Mouse (Mus musculus) heart, embryonic 13.5 days (tissue): ENCODE data around the gene Tom1l2. TPM values are rescaled to one million over a fixed set of nuclear protein-coding genes. Genes with fewer than 3 reads are reported as not detected.

Experiments used
- ATAC-seq: fragments of 200-750 bp; cut with Nextera tagmentation; 2 replicates; pipeline ENCODE4 v1.8.0; 2017; ENCODE audit warnings: moderate TSS enrichment; ENCODE audit not compliant: insufficient number of reproducible peaks, low FRiP score, low TSS enrichment; ENCODE audit errors: extremely low read depth
- H3K27ac ChIP-seq: fragments of 300-500 bp; sonication (generic); replicated peaks from 2 replicates; pipeline ENCODE4 v1.5.1; 2015; ENCODE audit warnings: moderate library complexity, mild to moderate bottlenecking, inconsistent platforms
- H3K27me3 ChIP-seq: fragments of 300-500 bp; sonication (generic); replicated peaks from 2 replicates; pipeline ENCODE4 v1.6.1; 2015; ENCODE audit warnings: mild to moderate bottlenecking, inconsistent platforms
- H3K36me3 ChIP-seq: fragments of 300-500 bp; sonication (generic); 2 replicates; pipeline ENCODE4 v1.6.1; 2015; ENCODE audit warnings: mild to moderate bottlenecking, inconsistent platforms
- H3K4me1 ChIP-seq: fragments of 300-500 bp; sonication (generic); 2 replicates; pipeline ENCODE4 v1.6.1; 2015; ENCODE audit warnings: inconsistent platforms
- H3K4me2 ChIP-seq: fragments of 300-500 bp; sonication (generic); 2 replicates; pipeline ENCODE4 v1.6.1; 2015; ENCODE audit warnings: inconsistent platforms, mild to moderate bottlenecking, moderate library complexity
- H3K4me3 ChIP-seq: fragments of 300-500 bp; sonication (generic); 2 replicates; pipeline ENCODE4 v1.5.1; 2015; ENCODE audit warnings: moderate library complexity, mild to moderate bottlenecking, inconsistent platforms
- H3K9ac ChIP-seq: fragments of 300-500 bp; sonication (generic); 2 replicates; pipeline ENCODE4 v1.6.1; 2015; ENCODE audit warnings: inconsistent platforms, mild to moderate bottlenecking, moderate library complexity
- H3K9me3 ChIP-seq: fragments of 300-500 bp; sonication (generic); 2 replicates; pipeline ENCODE4 v1.6.1; 2016; ENCODE audit warnings: inconsistent platforms
- WGBS: fragments of 180-500 bp; shearing (Covaris S2); methylation state at CpG from one replicate; pipeline ENCODE4 v1.1.7; 2015; ENCODE audit warnings: mixed read lengths; 5-methylcytosine and 5-hydroxymethylcytosine counted together
- polyA plus RNA-seq: library from polyadenylated mRNA; unstranded; fragments of >200 nt; fragmentation: Nextera tagmentation; extraction: Ambion mirVana; gene quantifications from 2 replicates; pipeline ENCODE4 v1.2.1, GENCODE M21; 2015

The Tom1l2 gene
- polyA plus RNA-seq, 1 experiment from 2014 or later: 28.7 TPM

DNA sequence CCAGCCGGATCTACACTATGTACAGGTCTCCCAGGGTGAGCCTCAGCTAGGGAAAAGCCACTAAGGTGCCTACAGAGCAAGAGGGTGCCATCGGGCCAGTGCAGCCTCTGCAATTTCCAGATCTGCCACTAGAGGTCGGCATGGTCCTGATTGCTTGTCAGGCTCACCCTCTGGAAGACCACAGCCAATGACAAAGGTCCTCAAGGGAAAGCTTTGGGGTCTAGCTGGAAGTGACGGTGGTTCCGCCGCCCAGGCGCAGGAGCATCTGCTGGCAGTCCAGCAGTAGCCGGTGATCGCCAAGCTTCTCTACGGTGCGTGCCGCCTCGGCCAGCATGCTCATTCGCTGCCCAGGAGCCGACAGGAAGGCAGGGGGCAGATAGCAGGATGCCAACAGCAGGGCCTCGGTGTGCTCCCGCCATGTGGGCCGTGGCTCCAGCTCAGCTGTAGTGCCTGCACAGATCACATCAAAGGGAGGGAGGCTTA lies 153.0 kb downstream of the Tom1l2 start:
- Histone ChIP-seq H3K4me3 (no peak overlapping the region), H3K4me2 (no peak overlapping the region), H3K9me3 (peaks cover 4% of the 10 kb centered on the region; the same call in 1 of the 2 replicates), H3K4me1 (peaks cover 20% of the 10 kb centered on the region), H3K27ac (peak overlapping the region; percentile 36; the same call in 1 of the 2 replicates), H3K36me3 (peaks cover 99% of the 10 kb centered on the region), H3K27me3 (no peaks in the 10 kb centered on the region), H3K9ac (peak overlapping the region; percentile 55)
- peak; percentile 18; the same call in 1 of the 2 replicates for ATAC-seq
- WGBS: 13% methylated on average over 18 of the region's 18 CpGs

DNA sequence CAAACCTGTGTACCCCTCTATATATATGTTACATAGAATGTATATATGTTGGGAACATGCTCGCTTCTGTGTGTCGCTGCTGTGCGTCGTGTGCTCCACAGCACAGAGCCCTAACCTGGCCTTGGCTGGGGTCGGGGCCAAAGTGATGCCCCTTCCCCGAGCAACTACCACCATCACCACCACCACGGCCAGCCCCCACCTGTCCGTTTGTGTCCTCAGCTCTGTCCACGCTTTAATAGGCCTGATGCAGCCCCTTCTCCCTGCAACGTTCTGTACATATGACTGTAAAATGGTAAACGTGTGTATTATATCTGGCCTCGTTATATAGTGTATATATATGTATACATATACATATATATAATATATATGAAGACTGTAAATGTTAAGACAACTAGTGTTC lies 154.1 kb downstream of the Tom1l2 start:
- H3K4me2 ChIP-seq: no peak overlapping the region
- H3K9me3 ChIP-seq: peaks cover 7% of the 10 kb centered on the region; the same call in 1 of the 2 replicates
- H3K4me1 ChIP-seq: peaks cover 21% of the 10 kb centered on the region
- H3K36me3 ChIP-seq: peaks cover 99% of the 10 kb centered on the region
- WGBS: 86% methylated on average over 12 of the region's 12 CpGs
- no peak overlapping the region for H3K27ac ChIP-seq
- no peak overlapping the region for H3K4me3 ChIP-seq
- no peaks in the 10 kb centered on the region for H3K27me3 ChIP-seq
- no peak overlapping the region for H3K9ac ChIP-seq
- ATAC-seq: no peak

DNA sequence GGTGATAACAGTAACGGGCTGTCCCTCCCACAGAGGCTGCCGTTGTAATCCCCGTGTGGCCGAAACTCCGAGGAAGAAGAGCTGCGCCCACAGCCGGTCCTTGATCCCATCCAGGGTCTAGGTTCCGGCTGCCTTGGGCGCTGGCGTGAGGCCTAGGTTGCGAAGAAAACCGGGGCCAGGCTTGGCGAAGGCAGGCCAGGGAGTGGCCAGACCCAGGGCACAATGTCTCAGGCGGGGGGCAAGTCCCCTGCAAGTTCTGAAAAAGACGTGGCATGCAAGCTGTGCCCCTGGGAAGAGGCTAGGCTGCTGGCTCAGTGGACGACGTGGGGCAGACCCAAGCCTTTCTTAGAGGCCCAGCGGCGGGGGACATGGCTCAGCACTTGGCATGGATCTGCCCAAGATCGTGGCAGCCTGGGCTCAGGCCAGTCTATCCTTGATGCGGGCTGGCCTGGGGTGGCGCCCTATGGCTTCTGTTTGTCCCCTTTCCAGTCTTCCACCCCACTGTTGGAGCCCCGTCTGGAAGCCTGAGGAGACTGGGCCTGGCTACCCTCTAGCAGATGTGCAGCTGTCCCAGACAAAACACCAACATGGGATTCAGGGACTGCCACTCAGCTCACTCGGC lies 154.6 kb downstream of the Tom1l2 start:
- no peaks in the 10 kb centered on the region for H3K27me3 ChIP-seq
- peaks cover 7% of the 10 kb centered on the region; the same call in 1 of the 2 replicates for H3K9me3 ChIP-seq
- H3K4me1 ChIP-seq: peaks cover 26% of the 10 kb centered on the region
- H3K36me3 ChIP-seq: peaks cover 99% of the 10 kb centered on the region
- WGBS: 77% methylated on average over 24 of the region's 24 CpGs
- no peak overlapping the region for H3K4me2 ChIP-seq
- no peak overlapping the region for H3K4me3 ChIP-seq
- H3K9ac ChIP-seq: no peak overlapping the region
- no peak for ATAC-seq
- H3K27ac ChIP-seq: 0 out of 2 replicates have a peak overlapping the region, but pooled peaks have one; percentile 14

DNA sequence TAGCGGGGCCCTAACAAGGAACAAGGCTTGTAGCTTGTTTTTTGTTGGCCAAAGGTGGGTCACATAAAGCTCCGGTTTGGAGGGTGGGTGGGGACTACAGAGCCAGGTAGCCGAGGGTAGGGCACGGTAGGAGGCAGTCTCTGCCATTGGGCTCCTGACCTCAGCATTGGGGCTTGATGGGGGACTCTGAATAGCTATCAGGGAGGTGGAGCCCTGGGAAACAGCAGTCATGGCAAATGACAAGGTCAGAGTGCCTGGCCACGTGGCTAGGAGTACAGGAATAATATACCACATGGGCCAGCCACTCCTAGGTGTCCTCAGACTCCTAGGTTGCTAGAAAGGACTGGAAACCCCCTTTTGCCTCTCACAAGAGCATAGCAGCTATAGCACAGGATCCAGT lies 156.4 kb downstream of the Tom1l2 start:
- Histone ChIP-seq H3K4me2 (no peak overlapping the region), H3K36me3 (peaks cover 99% of the 10 kb centered on the region), H3K27me3 (no peaks in the 10 kb centered on the region), H3K27ac (0 out of 2 replicates have a peak overlapping the region, but pooled peaks have one; percentile 3), H3K9me3 (peaks cover 7% of the 10 kb centered on the region; the same call in 1 of the 2 replicates), H3K4me1 (peaks cover 41% of the 10 kb centered on the region), H3K9ac (no peak overlapping the region), H3K4me3 (no peak overlapping the region)
- ATAC-seq: no peak
- 81% methylated on average over 5 of the region's 5 CpGs for WGBS

DNA sequence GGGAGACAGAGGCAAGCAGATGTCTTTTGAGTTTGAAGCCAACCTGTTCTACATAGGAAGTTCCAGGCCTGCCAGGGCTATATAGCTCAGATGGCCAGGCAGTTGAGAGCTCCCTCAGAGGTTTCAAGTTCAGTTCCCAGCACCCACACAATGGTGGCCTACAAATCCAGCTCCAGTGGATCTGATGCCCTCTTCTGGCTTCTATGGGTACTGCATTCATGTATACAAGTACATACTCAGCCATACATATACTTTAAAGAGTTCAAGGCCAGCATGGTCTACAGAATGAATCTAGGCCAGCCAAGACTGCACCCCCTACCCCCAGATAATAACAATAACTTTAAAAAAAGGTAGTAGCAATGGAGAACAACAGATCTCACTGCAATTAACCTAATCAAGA lies 157.6 kb downstream of the Tom1l2 start:
- H3K27ac ChIP-seq: no peak overlapping the region
- ATAC-seq: no peak
- no peak overlapping the region for H3K4me3 ChIP-seq
- H3K4me1 ChIP-seq: peaks cover 49% of the 10 kb centered on the region
- no peak overlapping the region for H3K4me2 ChIP-seq
- peaks cover 7% of the 10 kb centered on the region; the same call in 1 of the 2 replicates for H3K9me3 ChIP-seq
- H3K36me3 ChIP-seq: peaks cover 99% of the 10 kb centered on the region
- no peaks in the 10 kb centered on the region for H3K27me3 ChIP-seq
- H3K9ac ChIP-seq: no peak overlapping the region

DNA sequence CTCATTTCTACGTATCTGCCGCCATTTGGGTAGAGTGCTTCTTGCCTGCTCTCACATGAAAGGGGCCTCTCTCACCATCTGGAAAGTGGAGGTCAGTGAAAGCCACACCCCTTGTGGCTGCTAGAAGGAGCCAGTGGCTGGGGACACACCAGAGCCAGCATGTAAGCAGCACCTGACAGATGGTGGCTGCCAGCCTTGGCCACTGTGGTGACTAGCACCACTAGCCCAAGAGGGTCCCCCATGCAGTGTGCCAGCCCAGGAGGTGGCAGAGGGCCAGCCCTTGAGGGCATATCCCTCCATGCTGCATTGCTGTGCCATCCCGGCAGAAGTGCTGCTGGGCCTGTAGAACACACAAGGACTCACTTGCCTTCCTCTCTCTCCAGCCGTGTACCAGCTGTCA lies 159.1 kb downstream of the Tom1l2 start:
- no peak for ATAC-seq
- Histone ChIP-seq H3K4me3 (no peak overlapping the region), H3K27ac (no peak overlapping the region), H3K9ac (no peak overlapping the region), H3K9me3 (peaks cover 7% of the 10 kb centered on the region; the same call in 1 of the 2 replicates), H3K4me1 (peaks cover 59% of the 10 kb centered on the region), H3K36me3 (peaks cover 100% of the 10 kb centered on the region), H3K4me2 (no peak overlapping the region), H3K27me3 (no peaks in the 10 kb centered on the region)
- WGBS: 73% methylated on average over 4 of the region's 4 CpGs

DNA sequence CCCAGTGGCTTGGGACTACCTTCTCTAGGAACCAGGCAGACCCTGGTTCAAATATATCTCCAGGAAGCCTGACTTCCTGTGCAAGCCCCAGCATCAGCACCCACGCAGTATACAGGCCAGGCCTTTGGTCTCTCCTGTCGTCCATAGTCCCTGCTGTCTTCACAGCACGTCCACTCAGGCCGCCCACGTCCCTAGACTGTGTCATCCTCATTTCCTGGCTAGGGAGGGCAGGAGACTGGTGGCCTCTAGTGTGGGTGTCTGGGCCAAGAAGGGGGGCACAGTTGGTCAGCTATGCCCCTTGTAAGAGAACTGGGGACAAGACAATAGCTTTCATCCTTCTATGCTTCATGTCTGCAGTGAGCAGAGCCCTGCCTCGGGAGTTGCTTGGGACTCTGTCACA lies 160.2 kb downstream of the Tom1l2 start:
- Histone ChIP-seq H3K9me3 (peaks cover 7% of the 10 kb centered on the region; the same call in 1 of the 2 replicates), H3K4me1 (peaks cover 60% of the 10 kb centered on the region), H3K9ac (no peak overlapping the region), H3K4me2 (no peak overlapping the region), H3K27ac (no peak overlapping the region), H3K36me3 (peaks cover 100% of the 10 kb centered on the region), H3K27me3 (no peaks in the 10 kb centered on the region), H3K4me3 (no peak overlapping the region)
- 77% methylated on average over 6 of the region's 6 CpGs for WGBS
- ATAC-seq: no peak

DNA sequence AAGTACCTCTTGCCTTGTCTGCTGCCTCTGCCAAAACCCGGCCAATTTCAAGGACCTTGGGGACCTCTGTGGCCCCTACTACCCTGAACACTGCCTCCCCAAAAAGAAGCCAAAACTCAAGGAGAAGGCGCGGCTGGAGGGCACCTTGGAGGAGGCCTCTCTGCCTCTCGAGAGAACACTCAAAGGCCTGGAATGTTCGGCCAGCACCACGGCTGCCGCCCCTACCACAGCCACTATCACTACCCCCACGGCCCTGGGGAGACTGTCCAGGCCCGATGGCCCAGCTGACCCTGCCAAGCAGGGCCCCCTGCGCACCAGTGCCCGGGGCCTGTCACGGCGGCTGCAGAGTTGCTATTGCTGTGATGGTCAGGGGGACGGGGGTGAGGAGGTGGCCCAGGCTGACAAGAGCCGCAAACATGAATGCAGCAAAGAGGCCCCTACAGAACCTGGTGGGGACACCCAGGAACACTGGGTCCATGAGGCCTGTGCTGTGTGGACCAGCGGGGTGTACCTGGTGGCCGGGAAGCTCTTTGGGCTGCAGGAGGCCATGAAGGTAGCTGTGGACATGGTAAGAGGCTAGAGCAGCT lies 162.6 kb downstream of the Tom1l2 start:
- Histone ChIP-seq H3K27me3 (no peaks in the 10 kb centered on the region), H3K9me3 (peaks cover 7% of the 10 kb centered on the region; the same call in 1 of the 2 replicates), H3K4me2 (no peak overlapping the region), H3K36me3 (peaks cover 100% of the 10 kb centered on the region), H3K4me1 (peaks cover 61% of the 10 kb centered on the region), H3K9ac (peak overlapping the region; percentile 55; the same call in 1 of the 2 replicates), H3K27ac (0 out of 2 replicates have a peak overlapping the region, but pooled peaks have one; percentile 21), H3K4me3 (no peak overlapping the region)
- ATAC-seq: no peak
- 78% methylated on average over 17 of the region's 17 CpGs for WGBS

GRCm38 (mm10) chr11:60189501-60190040 lies 163.1 kb downstream of the Tom1l2 start:
- no peak for ATAC-seq
- H3K4me1 ChIP-seq: peaks cover 67% of the 10 kb centered on the region
- 75% methylated on average over 21 of the region's 21 CpGs for WGBS
- H3K36me3 ChIP-seq: peaks cover 97% of the 10 kb centered on the region
- H3K27me3 ChIP-seq: no peaks in the 10 kb centered on the region
- H3K4me2 ChIP-seq: no peak overlapping the region
- peaks cover 2% of the 10 kb centered on the region; the same call in 1 of the 2 replicates for H3K9me3 ChIP-seq
- H3K27ac ChIP-seq: peak overlapping the region; percentile 32; the same call in 1 of the 2 replicates
- H3K4me3 ChIP-seq: no peak overlapping the region
- peak overlapping the region; percentile 55; the same call in 1 of the 2 replicates for H3K9ac ChIP-seq

GRCm38 (mm10) chr11:60188275-60188853 lies 164.3 kb downstream of the Tom1l2 start:
- H3K27me3 ChIP-seq: no peaks in the 10 kb centered on the region
- no peaks in the 10 kb centered on the region for H3K9me3 ChIP-seq
- peaks cover 85% of the 10 kb centered on the region for H3K36me3 ChIP-seq
- H3K4me3 ChIP-seq: no peak overlapping the region
- peaks cover 75% of the 10 kb centered on the region for H3K4me1 ChIP-seq
- no peak overlapping the region for H3K4me2 ChIP-seq
- no peak for ATAC-seq
- WGBS: 86% methylated on average over 25 of the region's 25 CpGs
- no peak overlapping the region for H3K9ac ChIP-seq
- no peak overlapping the region for H3K27ac ChIP-seq

- no peak overlapping the region for H3K9ac ChIP-seq
- peaks cover 72% of the 10 kb centered on the region for H3K36me3 ChIP-seq
- WGBS: 85% methylated on average over 11 of the region's 11 CpGs
- no peak overlapping the region for H3K4me3 ChIP-seq
- no peaks in the 10 kb centered on the region for H3K27me3 ChIP-seq
- H3K27ac ChIP-seq: no peak overlapping the region
- peaks cover 75% of the 10 kb centered on the region for H3K4me1 ChIP-seq
- no peak for ATAC-seq
- no peaks in the 10 kb centered on the region for H3K9me3 ChIP-seq
- no peak overlapping the region for H3K4me2 ChIP-seq
Measured at GRCm38 (mm10) chr11:60187070-60187469, 165.6 kb downstream of the Tom1l2 start.
